Mouse (Mus musculus): Measurements from ENCODE around the gene Tcf3. TPM values are rescaled to one million over a fixed set of nuclear protein-coding genes. Genes with fewer than 3 reads are reported as not detected.
A peak's percentile ranks its signal among the peaks of the same experiment; 100 is the strongest.

The Tcf3 gene
- total RNA-seq (2021) = 10 to 100 TPM; 11.1 to 13.8 TPM
- long read RNA-seq, experiment 1, partial matches to known transcripts = 2 of 16 reads
- long read RNA-seq, experiment 1, other reads (novel, unspliced or antisense) = 6 of 16 reads
- long read RNA-seq, experiment 2, transcript Tcf3-209 (19 exons, 2,950 nt) = major isoform, 9 of 34 reads
- long read RNA-seq, experiment 2, partial matches to known transcripts = 6 of 34 reads
- long read RNA-seq, experiment 2, other reads (novel, unspliced or antisense) = 10 of 34 reads

GRCm38 (mm10) chr10:80433513-80434232, at the start of gene Tcf3:
Tcf3 (minus strand) TSS chr10:80433647.
- DNase-seq = peak; percentile 96

GRCm38 (mm10) chr10:80481002-80481401, 47.6 kb upstream of the Tcf3 start:
- no peak for DNase-seq

- DNase-seq = no peak
Measured at GRCm38 (mm10) chr10:80478531-80478930, 45.1 kb upstream of the Tcf3 start.

DNA sequence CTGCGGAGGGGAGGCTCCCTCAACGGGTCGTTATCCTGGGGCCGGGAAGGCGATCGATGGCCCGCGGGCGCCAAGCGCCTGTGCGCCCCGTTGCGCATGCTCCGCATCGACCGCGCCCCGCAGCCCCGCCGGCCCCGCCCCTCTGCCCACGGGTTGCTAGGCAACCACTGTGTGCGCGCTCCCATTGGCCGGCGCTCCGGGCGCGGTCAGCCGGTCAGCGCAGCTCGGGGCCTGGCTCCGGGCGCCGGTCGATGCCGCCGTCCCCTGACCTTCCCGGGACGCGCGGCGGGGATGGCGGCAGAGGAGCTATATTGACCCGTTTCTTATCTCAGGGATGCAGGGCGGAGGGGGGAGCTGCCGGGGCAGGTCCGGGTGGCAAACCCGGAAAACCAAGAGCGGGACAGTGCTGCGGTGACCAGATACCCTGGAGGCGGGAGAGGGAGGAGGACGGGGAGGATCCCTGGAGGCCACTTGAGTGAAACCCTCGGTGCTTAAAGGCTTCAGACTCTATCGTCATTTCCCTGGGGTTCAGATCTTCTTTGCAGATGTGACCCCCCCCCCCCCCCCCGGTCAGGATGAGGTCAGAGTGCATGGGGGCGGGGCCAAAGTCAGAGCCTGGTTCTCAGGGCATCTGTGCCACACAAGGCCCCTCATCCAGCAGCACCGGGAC, 42.0 kb upstream of the Tcf3 start:
- DNase-seq = peak; percentile 90

- DNase-seq = no peak
Measured at GRCm38 (mm10) chr10:80465066-80465465, 31.6 kb upstream of the Tcf3 start.

DNA sequence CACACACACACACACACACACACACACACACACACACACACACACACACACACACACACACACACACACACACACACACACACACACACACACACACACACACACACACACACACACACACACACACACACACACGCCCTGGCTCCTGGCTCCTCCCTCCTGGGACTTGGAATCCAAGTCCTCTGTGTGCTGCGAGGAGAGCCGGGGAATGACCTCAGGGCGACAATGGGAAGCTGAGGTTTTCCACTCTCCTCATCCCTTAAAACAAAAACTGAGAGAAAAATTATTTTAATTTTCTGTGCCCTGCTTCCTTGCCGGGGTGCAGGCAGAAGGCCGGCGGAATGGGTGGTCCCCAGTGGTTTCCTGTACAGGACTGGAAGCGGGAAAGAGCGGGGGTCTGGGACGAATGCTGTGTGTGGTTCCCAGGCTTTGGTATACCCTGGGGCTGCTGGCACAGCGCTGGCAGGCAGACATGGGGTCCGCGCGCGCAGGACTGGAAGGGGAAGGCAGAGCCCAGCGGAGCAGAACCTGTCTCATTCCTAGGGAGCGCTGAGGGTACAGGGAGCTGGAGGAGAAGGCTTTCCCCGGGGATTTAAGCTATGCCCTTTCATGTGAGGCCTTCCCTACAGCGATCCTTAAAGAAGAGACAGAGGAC, 31.1 kb upstream of the Tcf3 start:
- no peak for DNase-seq

DNA sequence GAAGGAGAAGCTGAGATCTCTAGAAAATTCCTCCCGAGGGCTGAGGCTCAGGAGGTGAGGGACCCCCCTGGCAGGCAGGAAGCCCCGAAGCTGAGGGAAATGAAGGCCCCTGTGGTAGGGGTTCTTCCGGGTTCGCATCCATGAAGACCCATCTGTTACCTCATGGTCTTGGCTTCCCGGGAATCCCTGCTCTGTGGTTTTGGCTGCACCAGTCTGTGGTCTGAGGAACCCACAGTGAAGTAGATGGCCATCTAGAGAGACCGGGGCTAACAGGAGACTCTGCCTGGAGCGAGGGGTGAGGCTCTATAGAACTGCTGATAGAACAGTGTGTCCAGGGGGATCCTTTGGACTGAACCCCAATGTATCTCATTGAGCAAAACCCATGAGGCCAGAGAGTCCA, 27.9 kb upstream of the Tcf3 start:
- DNase-seq = no peak

DNA sequence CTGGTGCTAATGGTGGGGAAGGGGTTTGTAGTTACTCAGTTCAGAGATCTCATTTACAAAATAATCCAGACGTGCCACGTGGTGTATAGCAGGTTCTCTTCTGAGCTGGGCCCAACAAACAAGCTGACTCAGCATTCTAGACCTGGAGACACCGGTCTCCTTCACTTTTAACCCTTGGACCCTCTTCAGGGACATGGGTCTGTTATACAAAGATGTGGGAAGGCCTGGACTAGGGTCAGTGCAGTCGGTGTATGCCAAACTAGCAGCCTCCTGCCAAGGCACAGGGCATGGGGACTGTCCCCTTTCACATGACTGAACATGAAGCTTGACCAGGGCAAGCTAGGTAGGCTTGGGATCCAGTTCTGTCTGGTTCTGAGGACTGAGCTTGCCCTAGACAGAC, 26.9 kb upstream of the Tcf3 start:
- DNase-seq = no peak

GRCm38 (mm10) chr10:80459671-80460070, 26.2 kb upstream of the Tcf3 start:
- DNase-seq = no peak

GRCm38 (mm10) chr10:80459236-80459635, 25.8 kb upstream of the Tcf3 start:
- no peak for DNase-seq

- DNase-seq = no peak
Measured at GRCm38 (mm10) chr10:80455697-80456096, 22.2 kb upstream of the Tcf3 start.

- no peak for DNase-seq
Measured at GRCm38 (mm10) chr10:80454781-80455180, 21.3 kb upstream of the Tcf3 start.

DNA sequence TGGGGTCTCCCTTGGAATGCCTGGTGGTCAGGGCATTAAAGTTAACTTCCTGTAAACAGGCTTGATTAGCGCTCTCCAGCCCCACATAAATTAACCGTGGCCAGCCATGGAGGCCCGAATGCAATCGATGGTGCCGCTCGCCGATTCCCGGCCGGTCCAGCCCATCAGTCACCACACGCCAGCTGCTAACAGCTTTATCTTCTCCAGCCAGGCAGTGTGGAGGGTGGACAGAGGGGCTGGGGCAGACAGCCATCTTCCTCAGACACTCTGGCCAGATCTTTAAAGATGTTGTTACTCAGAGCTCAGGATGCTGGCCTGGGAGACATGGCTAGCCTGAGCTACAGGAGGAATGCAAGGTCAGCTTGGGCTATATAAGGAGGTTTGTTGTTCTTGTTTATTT, 20.2 kb upstream of the Tcf3 start:
- no peak for DNase-seq

GRCm38 (mm10) chr10:80450599-80450998, 17.2 kb upstream of the Tcf3 start:
- no peak for DNase-seq

- DNase-seq = no peak
Measured at GRCm38 (mm10) chr10:80445898-80446601, 12.6 kb upstream of the Tcf3 start.

DNA sequence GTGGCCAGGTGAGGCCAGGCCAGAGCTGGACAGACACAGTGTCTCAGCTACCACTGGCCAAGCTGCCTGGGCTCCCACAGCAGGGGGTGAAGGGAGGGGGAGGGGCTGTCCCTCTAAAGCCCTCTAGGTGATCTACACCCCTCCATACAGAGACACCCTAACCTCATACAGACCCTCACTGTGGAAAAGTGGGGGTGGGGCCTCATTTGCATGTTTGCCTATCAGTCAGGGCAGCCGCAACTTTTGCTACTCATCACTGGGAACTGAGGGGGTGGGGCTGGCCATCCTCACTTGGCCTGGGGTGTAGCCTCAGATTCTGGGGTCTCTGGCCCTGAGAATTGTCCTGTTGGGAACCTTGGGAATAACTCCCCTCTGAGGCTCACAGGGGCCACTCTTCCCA, 11.6 kb upstream of the Tcf3 start:
- DNase-seq = no peak

DNA sequence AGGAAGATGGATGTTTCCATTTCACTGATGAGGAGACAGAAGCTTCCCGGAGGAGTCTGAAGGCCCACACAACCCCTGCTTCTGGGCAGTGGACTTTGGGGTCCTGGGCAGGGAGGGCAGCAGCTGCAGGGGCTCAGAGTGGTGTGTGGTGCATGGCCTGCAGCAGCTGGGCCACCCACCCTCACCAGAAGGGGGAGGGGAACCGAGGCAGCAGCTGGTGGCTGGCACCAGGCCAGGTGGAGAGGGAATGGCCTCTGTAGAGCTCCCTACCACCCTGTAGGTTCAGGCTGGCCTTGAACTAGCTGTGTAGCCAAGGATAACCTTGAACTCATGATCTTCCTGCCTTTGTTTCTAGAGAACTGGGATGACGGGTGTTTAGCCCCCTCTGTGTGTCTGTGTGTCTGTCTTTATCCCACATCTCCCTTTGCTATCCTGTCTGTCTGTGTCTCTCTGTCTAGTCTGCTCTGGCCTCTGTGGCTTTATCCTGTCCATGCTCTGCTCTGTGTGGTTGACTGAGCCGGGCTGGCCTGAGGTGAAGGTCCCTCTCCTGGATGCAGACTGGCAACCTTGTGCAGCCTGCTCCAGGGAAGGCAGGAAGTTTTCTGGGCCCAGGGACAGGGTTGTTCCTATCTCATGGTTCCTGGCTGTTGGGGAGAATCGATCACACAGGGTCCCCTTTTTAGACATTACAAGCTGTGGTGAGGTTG, 11.0 kb upstream of the Tcf3 start:
- no peak for DNase-seq

GRCm38 (mm10) chr10:80443575-80444278, 10.3 kb upstream of the Tcf3 start:
- DNase-seq = no peak

GRCm38 (mm10) chr10:80442989-80443388, 9.5 kb upstream of the Tcf3 start:
- no peak for DNase-seq

DNA sequence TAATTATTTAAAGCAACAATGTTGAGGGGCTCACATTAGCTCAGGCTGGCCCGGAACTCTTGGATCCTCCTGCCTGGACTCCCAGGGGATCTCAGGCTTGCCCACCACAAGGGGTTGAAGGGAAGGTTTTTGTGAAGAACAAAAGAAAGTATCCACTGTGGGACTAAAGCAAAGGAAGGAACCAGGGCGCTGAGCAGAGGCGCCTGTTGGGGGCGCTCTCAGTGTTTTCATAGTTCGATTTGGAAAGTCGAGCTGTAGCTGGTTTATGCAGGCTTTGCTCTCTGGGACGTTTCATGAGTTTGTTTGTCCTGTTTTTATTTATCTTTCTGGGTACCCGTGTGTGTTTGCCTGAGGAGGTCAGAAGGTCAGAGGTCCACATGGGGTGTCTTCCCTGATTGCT, 8.2 kb upstream of the Tcf3 start:
- DNase-seq = no peak

DNA sequence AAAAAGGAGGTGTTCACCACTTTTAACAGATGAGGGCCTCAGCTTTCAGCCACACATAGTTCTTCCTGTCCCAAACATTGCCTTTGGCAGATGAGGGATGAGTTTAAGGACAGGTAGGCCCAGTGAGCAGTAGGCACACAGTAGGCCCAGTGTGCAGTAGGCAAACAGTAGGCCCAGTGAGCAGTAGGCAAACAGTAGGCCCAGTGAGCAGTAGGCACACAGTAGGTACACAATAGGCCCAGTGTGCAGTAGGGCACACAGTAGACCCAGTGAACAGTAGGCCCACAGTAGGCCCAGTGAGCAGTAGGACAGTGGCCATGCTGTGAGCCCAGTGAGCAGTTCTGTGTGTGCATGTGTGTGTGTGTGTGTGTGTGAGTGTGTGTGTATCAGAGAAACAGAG, 6.6 kb upstream of the Tcf3 start:
- no peak for DNase-seq
